Mouse (Mus musculus) right cerebral cortex, postnatal 10 days (tissue): ENCODE measurements at regions not wholly inside any gene's neighbourhood (a gene's known extent, or its start where the extent isn't known, plus 50 kb on each side); places are given as distances from the start of the nearest gene placed in this dataset.

Experiments
- DNase-seq, 2 experiments: peaks; one replicate each; pipeline ENCODE4 v3.0.0; 2021; ENCODE audit warnings: low spot score in 2 of 2

GRCm38 (mm10) chr7:72501431-72501830 is 195.0 kb upstream of the Mctp2 start:
- no peak for DNase-seq

DNA sequence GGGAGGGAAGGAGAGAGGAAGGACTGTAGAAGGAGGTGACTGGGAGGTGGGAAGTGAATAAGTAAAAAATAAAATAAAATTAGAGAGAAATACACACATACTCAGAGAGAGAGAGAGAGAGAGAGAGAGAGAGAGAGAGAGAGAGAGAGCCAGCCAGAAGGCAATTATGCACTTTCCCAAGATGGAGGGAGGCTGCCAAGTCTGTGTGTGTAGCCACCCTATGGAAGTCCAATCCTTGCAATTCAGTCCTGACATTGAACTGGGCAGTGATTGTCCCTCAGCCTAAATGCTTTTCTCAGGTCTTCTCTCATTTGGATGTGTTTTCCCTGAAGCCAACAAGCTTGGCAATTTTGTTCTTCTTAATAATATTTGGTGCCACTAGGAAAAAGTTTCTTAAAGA is 197.3 kb upstream of the Mctp2 start:
- no peak for DNase-seq

DNA sequence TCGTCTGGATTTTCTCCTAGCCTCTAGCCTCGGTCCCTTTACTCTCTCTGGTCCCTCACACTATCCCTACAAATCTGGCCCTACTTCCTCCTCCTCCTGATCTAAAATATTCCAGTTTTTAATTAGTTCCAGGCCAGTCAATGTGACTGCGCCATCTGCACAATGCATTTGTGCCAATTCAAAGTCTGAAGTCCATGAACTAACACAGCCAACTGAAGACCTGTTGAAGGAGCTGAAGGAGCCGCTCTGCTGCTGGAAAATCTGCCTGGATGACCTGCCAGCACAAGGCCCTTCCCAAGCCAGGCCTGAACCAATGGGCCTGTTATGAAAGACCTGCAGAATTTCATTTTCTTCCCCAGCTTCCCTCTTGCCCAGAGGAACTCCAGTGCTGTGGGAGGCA is 197.9 kb upstream of the Mctp2 start:
- DNase-seq, result no peak

DNA sequence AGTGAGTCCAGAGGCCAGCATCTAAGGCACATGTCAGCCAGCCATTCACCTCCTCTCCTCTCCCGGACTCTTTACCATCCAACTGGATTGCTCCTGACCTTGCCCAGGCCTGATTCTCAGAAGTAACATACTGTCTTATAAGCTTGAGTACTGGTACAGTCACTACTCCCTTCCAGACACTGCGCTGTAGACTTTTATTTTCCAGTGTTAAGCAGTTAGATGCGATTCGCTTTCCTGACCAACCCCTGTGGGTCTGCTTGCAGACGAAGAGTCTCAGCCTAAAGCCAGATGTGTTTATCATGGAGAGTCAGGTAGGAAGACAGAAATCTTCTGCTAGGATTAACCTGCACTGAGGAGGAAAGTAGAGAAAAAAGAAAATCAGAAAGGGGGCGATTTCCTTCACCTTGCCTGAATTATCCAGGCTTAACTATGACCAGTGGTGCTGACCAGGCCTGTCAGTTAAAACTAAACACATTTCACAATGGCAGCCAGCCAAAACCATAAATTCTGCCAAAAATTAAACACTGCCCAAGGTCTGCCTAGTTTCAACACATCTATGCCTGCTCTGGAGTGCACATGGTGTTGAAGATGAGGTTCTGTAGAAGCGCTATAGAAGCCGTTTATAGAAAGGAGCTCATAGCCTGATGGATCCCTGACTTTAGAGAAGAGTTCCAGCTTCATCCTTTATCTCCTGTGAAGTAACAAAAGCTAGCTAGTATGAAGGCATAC is 199.5 kb upstream of the Mctp2 start:
- no peak for DNase-seq

DNA sequence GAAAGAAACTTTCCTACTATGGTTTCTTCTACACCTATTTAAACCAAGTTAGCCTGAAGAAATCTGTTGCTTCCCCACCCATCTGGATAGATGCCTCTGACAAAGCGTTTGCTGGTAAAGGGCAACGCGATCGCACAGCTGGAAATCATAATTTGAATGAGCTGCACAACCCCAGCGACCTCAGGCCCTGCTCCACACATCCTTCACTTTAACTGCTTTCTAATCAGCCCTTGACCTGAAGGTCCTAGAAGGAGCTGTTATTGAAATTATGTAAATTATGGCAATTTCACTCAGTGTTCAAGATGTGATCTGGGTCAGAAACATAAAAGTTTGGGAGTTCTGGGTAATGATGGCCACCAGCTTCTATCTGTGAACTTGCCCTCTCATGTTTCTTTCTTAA is 201.5 kb upstream of the Mctp2 start:
- DNase-seq, result no peak

DNA sequence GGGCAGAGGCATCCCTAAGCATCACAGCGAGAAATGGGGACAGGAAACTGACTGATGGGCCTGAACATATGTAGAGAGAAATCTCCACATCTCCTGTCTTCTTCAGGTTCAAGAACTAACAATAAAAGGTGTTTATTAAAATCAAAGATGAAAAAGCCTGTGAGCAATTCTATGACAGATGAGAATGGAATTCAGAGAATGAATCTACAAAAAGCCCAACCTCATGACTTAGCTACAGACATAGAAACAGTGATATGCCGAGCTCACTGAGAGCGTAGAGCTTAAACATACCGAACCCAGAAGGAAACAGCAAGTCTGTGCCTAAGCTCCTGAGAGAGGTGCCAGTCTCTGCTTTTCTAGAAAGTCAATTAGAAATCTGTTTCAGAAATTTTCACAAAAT is 203.7 kb upstream of the Mctp2 start:
- DNase-seq, result no peak

- DNase-seq, result no peak
These were observed 207.0 kb upstream of the Mctp2 start for GRCm38 (mm10) chr7:72513446-72513845.

- no peak for DNase-seq
These were observed 208.4 kb upstream of the Mctp2 start for GRCm38 (mm10) chr7:72514851-72515250.

- DNase-seq, result no peak
These were observed 212.1 kb upstream of the Mctp2 start for GRCm38 (mm10) chr7:72518421-72518972.

DNA sequence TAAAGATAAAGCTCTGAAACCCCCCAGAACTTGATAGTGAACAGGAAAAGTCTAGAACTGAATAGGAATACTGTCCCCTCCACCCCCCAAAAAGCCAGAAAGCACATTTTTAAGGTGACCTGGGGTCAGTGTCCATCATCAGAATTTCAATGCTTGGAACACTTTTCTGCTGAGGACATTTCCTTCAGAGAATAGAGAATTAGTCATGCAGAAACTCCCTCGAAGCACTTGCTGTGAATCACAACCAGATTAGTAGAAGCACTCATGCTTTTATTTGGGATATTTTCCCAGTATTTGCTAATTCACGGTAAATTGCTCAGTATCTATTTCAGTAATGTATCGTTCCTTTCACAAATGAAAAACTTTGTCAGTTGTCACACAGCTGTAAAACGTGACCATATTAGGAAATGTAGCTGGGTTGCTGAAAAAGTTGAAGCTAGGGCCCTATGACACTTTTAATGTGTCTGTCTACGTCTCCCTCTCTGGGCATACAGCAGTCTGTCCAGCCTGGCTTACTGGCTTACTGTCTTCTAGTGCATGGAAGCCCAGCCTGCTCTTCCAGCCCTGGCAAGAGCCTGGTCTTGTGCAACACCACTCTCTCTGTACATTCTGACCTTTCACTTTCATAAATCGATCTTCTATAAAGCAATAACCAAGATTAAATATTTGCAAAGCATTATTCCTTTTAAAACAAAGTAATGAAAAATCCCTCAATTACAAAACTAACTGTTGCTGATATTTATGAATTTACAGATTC is 213.1 kb upstream of the Mctp2 start:
- DNase-seq, result no peak

DNA sequence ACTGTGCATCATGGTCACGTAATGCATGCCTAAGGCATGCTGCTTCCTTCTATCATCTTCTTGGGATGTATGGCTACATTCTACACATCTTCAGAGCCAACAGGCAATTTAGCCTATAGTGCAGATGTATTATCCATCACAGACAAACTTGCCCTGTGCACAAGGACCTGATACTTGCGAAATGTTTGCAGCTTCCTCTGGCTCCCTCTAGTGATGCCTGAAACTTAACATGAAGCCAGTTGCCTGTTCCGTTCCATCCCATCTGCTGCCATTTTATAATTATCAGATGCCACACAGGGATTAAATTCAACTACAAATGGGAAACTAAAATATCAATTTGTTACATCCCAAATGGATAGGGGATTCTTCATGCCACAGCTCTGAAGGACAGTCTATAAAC is 222.5 kb upstream of the Mctp2 start:
- DNase-seq, result no peak

DNA sequence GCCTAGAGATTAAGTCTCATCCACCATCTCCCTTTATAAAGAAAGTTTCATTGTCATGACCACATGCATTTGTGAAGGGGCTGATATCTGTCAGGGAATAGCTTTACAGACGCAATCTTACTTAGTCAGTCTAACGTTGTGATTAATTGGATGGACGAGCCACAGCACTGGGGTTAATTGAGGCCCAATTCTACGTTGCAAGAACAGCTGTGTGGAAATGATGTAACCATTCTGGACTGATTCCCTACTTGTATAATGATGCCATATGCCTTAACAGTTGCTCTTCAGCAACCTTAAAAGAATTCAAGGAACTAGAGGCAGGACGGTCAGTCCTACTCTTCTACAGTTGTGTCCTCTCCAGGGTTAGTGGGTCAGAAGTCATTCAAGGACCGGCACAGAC is 231.9 kb upstream of the Mctp2 start:
- no peak for DNase-seq

- DNase-seq, result no peak
These were observed 233.5 kb upstream of the Mctp2 start for GRCm38 (mm10) chr7:72539915-72540314.

DNA sequence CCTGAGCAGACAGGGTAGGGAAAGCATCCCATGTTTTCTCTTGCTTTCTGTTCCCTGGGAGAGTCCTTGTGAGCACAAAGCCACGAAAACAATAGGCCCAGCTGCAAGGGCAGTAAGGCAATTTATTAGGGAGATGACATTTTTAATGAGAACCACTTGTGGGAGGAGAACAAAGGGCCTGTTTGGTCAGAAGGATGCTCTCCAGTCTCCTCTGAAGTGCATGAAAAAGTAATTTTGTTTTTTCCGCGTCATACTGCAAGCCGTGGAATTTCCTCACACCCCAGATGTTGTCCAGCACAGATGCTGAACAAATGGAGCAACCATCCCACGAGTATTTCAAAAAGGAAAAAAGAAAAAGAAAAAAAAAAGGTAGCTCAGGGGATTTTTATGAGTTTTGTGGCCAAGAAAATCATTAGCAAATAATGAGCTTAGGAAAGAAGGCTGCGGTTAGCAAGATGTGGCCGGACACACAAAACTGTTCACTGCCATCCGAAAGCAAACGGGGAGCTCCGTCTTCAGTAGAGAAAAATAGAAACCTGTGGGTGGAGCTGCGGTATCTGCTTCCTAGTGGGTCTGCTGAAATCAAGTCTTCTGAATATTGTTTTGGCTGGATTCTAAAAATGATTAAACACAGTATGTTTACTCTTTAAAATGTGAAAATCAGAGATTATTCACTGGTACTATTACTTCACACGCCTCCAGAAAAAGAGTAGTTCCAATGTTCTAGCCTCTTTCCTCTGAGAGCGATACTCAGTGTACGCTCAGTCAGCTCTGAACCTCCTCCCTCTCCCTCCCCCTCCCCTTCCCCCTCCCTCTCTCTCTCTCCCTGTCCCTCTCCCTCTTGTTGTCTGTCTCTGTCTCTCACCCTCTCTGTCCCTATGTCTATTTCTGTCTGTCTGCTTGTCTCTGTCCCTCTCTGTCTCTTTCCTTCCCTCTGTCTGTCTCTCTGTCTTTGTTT is 235.4 kb upstream of the Mctp2 start:
- peak; percentile 33 to 51 for DNase-seq

- no peak for DNase-seq
These were observed 237.1 kb upstream of the Mctp2 start for GRCm38 (mm10) chr7:72543501-72543900.

GRCm38 (mm10) chr7:72543946-72544345 is 237.5 kb upstream of the Mctp2 start:
- DNase-seq, result peak; percentile 34 to 39

- DNase-seq, result no peak
These were observed 261.0 kb upstream of the Mctp2 start for GRCm38 (mm10) chr7:72567378-72567777.

- no peak for DNase-seq
These were observed 262.8 kb upstream of the Mctp2 start for GRCm38 (mm10) chr7:72569177-72569576.

DNA sequence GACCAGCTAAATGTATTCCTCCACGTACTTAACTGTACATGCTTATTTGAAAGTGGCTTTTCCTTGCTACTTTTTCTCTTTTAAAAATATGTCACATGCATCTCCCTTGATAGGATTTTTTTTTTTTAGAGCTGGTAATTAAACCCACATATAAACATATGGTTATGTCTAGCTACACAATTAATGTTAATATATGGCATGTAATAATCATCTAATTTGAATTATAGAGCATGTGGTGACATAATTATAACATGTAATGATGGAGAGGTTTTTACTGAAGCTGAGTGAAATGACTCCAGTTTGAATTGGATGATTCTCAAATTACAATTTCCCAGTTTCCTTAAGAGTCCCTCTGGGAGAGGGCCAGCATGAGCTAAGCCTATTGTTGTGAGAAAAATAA is 267.9 kb upstream of the Mctp2 start:
- DNase-seq, result no peak

GRCm38 (mm10) chr7:72584427-72584826 is 278.0 kb upstream of the Mctp2 start:
- no peak for DNase-seq

DNA sequence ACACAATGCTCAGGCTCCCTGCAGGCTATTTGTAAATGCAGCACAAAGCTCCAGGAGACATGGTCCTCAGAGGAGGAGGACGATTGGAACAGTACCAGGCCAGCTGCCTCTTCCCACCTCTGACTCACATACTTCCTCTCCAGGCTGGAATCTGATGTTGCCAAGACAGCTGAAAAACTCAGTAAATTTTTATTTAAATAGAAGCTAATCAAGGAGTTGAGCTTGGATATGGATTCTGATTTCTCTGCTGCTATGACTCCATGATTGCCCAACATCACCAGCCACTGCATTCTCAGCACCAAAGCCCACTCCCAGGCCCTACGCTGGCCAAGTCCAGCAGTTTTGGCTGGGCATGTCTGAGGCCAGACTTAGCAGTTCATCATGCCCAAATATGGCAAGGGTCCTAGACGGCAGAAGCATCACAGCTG is 282.8 kb upstream of the Mctp2 start:
- peak in 1 of 2 experiments; percentile 37 for DNase-seq
